Mouse (Mus musculus): ENCODE results near the gene Lclat1.

DNA sequence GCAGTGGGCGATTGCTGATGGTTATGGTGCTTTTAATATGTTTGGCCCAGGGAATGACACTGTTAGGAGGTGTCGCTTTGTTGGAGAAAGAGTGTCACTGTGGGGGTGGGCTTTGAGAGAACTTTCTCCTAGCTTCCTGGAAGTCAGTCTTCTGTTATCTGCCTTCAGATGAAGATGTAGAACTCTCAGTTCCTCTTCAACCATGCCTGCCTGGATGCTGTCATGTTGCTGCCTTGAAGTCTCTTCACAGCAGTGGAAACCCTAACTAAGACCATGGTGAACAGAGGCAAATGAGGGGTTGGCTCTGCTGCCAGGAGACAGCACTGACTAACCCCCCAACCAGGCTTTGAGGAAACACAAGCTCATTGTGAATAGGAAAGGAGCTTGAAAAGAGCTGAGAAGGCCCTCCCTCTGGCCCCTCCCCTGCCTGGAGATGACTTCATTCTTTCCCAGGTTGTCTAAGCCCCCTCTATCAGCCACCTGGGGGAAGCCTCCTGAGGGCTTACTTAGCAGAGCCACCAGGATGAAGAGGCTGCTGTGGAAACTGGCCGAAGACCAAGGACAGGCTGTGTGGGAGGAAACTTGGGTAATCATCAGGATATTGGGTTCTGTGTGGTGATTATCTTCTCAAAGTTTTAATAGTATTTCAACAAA, 142.8 kb downstream of the Lclat1 start:
- TF ChIP-seq MXI1 (IDR thresholded peaks at IDR 0.05; ENCODE audit: low read depth, low read length) (peak; percentile 83; the same call in 1 of the 2 replicates), ZNF384 (IDR thresholded peaks at IDR 0.05; ENCODE audit: low read depth, low read length) (no peak), CTCF (conservative IDR thresholded peaks at IDR 0.05 in 1 of 2, IDR thresholded peaks at IDR 0.05 in 1 of 2; ENCODE audit: low read depth in 2 of 2, low read length in 2 of 2) (no peak)

All from CH12.LX (cell line).